Mouse (Mus musculus): ENCODE data around the gene Scgb1b24. TPM values are rescaled to one million over a fixed set of nuclear protein-coding genes. Genes with fewer than 3 reads are reported as not detected.

Scgb1b24 gene
- polyA plus RNA-seq (2012; rRNA removed) = not detected in 2 replicates

DNA sequence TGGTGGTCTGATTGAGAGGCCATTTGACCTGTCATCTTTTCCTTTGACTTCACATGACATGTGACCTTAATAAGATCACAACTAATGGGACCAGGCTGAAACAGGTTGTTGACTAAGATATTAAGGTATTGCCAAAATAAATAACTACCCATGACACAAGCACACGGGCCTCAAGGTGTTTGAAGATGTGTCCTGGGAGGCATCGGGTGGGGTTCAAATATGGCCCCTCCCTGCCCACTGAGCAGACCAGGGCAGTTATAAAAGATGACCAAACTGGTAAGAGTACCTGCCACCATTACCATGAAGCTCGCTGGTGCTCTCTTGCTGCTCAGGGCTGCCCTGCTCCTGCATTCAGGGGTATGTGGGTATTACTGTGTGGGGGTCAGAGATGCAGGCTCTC is at the start of gene Scgb1b24:
Scgb1b24 (plus strand) TSS at position 301 of the 400 bp plus-strand sequence.

DNA sequence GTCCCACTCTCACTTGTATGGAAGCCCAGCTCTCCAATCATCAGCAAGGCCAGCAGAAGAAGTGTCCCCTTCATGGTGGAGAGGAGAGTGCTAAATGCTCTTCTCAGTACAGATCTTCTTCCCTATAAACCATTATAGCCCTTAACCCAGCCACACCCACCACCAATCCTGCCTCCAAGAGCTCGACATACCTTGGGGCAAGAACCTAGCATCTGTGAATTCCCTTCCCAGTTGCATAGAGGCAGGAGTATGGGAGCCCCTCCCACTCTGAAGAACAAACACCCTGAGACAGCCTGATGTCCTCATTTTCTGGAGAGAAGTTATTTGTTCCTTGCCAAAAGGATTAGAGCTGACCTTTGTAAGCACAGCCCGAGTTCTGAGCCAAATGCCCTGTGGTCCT is 4.4 kb upstream of the Scgb1b24 start, which contains the start of gene Scgb2b24:
Scgb2b24 (minus strand) TSS at position 101 of the 400 bp plus-strand sequence.

Other genes starting within 250 kb of the Scgb1b24 start
- not detected in 2 replicates for gene Scgb2b21, start 223.3 kb upstream of the Scgb1b24 start, polyA plus RNA-seq (2012; rRNA removed)
- gene Scgb2b24, start 4.5 kb upstream of the Scgb1b24 start, polyA plus RNA-seq (2012; rRNA removed) = not detected in 2 replicates
- gene Scgb2b26, start 201.2 kb downstream of the Scgb1b24 start, polyA plus RNA-seq (2012; rRNA removed) = not detected in 2 replicates

Data from ovary, adult 2 months (tissue).